Mouse (Mus musculus) kidney, adult 11 months (tissue): ENCODE measurements around the gene Tmem132b.

ENCODE experiments used
- DNase-seq: peaks from one replicate; pipeline ENCODE4 v3.0.0; 2022

The Tmem132b gene

GRCm38 (mm10) chr5:125518640-125519039 is 12.9 kb upstream of the Tmem132b start:
- no peak for DNase-seq

GRCm38 (mm10) chr5:125520930-125521590 is 10.5 kb upstream of the Tmem132b start:
- DNase-seq: peak; percentile 52

- DNase-seq: no peak
These were observed 8.2 kb upstream of the Tmem132b start for GRCm38 (mm10) chr5:125523361-125523760.

GRCm38 (mm10) chr5:125525516-125525915 is 6.1 kb upstream of the Tmem132b start:
- DNase-seq: no peak

GRCm38 (mm10) chr5:125526464-125526863 is 5.1 kb upstream of the Tmem132b start:
- no peak for DNase-seq

- peak; percentile 42 for DNase-seq
These were observed 2.5 kb upstream of the Tmem132b start for GRCm38 (mm10) chr5:125529109-125529508.

GRCm38 (mm10) chr5:125532191-125532544 is 594 bp downstream of the Tmem132b start:
- DNase-seq: no peak

GRCm38 (mm10) chr5:125532545-125533224 is 1.1 kb downstream of the Tmem132b start:
- DNase-seq: no peak

- DNase-seq: no peak
These were observed 1.8 kb downstream of the Tmem132b start for GRCm38 (mm10) chr5:125533225-125533900.

GRCm38 (mm10) chr5:125534168-125534610 is 2.6 kb downstream of the Tmem132b start:
- DNase-seq: no peak

- no peak for DNase-seq
These were observed 3.2 kb downstream of the Tmem132b start for GRCm38 (mm10) chr5:125534611-125535324.

GRCm38 (mm10) chr5:125545090-125545489 is 13.5 kb downstream of the Tmem132b start:
- DNase-seq: no peak

GRCm38 (mm10) chr5:125546293-125546692 is 14.7 kb downstream of the Tmem132b start:
- DNase-seq: no peak

- no peak for DNase-seq
These were observed 18.3 kb downstream of the Tmem132b start for GRCm38 (mm10) chr5:125549750-125550489.

- DNase-seq: no peak
These were observed 24.2 kb downstream of the Tmem132b start for GRCm38 (mm10) chr5:125555732-125556131.

- no peak for DNase-seq
These were observed 31.9 kb downstream of the Tmem132b start for GRCm38 (mm10) chr5:125563492-125563891.

GRCm38 (mm10) chr5:125565725-125566124 is 34.2 kb downstream of the Tmem132b start:
- no peak for DNase-seq

- DNase-seq: no peak
These were observed 36.9 kb downstream of the Tmem132b start for GRCm38 (mm10) chr5:125568457-125568856.

GRCm38 (mm10) chr5:125572011-125572410 is 40.4 kb downstream of the Tmem132b start:
- no peak for DNase-seq

- no peak for DNase-seq
These were observed 43.3 kb downstream of the Tmem132b start for GRCm38 (mm10) chr5:125574886-125575285.

GRCm38 (mm10) chr5:125575866-125576265 is 44.3 kb downstream of the Tmem132b start:
- DNase-seq: no peak

- no peak for DNase-seq
These were observed 47.1 kb downstream of the Tmem132b start for GRCm38 (mm10) chr5:125578661-125579060.

- no peak for DNase-seq
These were observed 47.6 kb downstream of the Tmem132b start for GRCm38 (mm10) chr5:125579153-125579552.
